Mouse (Mus musculus) granulocyte monocyte progenitor cell, adult 5-6 weeks (primary cell): ENCODE data around the gene Snf8. TPM values are rescaled to one million over a fixed set of nuclear protein-coding genes. Genes with fewer than 3 reads are reported as not detected.

Source experiments
- ATAC-seq: replicated peaks from 2 replicates; pipeline ENCODE4 v1.8.0; 2016; ENCODE audit warnings: mild to moderate bottlenecking, moderate TSS enrichment, inconsistent platforms; ENCODE audit not compliant: poor library complexity, severe bottlenecking
- total RNA-seq, 2 experiments: library from RNA; stranded (forward) in 1 of 2; stranded (reverse) in 1 of 2; fragments of 200-712, 200-1000 nt in 1 of 2; fragments of >200 nt in 1 of 2; fragmentation: Nextera tagmentation in 1 of 2; gene quantifications; 2 replicates each; pipeline ENCODE4 v1.2.3; 2014 to 2017

Gene Snf8
- total RNA-seq, 2 experiments from 2014 or later = 44.1 to 88.7 TPM

DNA sequence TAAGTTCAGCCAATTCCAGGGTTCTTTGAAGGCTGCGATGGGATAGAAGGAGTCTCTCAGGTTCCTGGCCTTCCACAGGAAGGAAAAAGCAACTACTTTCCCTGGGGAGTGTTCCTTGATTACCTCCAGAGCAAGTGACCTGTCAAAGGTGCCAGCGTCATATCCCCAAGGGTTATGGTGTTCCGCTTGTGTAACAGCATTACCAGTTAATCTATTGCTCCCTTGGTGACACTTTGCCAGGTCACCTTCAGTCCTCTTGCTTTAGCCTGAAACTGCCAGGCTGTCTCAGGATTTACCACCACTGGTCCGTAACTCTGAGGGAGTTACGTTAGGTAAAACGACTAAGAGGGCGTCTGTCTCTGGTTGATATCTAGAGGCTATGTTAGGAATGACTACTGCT lies 35.7 kb downstream of the Snf8 start:
- no peak for ATAC-seq

DNA sequence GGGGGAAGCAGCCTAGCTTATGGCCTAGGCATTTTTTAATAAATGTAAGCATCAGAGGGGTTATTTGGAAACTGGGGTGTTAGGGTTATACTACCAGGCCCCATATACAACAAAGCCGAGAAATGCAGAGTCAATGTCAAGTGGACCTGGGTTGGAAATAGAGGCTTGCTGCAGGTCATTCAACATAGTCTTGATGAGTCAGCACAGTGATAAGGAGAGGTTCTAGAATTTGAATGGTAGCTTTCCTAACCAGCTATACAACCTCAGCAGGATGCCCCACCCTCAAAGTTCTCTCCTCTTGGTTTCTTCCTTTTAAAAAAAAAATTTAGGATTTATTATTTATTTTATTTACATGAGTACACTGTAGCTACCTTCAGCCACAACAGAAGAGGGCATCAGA lies 36.3 kb downstream of the Snf8 start:
- no peak for ATAC-seq

DNA sequence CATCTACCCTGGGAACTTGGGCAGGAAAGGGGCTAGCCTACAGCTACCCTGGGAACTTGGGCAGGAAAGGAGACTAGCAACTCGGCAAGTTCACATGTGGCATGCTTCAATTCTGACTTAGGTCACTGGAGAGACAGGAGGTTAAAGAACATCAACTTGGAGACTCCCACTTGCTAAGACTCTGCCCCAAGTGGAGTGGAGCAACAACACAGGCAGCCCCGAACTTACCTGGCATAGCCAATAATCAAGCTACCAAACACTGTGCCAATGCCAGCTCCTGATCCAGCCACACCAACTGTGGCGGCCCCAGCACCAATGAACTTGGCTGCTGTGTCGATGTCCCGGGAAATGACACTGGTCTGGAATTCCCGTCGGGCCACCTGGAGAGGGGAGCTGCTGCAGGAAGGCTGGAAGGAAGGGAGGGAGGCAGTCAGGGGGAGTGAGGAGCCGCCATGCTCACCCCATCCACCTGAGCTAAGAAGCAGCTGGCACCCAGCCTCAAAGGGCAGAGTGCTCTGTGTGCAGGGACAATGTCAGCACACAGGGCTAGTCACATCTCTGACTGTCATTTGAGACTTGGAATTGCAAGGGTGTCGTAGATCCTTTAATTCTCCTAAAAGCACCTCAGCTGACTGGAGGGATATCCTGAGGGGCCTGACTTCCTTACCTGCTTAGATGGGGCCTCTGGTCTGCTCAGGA lies 38.8 kb downstream of the Snf8 start:
- no peak for ATAC-seq

DNA sequence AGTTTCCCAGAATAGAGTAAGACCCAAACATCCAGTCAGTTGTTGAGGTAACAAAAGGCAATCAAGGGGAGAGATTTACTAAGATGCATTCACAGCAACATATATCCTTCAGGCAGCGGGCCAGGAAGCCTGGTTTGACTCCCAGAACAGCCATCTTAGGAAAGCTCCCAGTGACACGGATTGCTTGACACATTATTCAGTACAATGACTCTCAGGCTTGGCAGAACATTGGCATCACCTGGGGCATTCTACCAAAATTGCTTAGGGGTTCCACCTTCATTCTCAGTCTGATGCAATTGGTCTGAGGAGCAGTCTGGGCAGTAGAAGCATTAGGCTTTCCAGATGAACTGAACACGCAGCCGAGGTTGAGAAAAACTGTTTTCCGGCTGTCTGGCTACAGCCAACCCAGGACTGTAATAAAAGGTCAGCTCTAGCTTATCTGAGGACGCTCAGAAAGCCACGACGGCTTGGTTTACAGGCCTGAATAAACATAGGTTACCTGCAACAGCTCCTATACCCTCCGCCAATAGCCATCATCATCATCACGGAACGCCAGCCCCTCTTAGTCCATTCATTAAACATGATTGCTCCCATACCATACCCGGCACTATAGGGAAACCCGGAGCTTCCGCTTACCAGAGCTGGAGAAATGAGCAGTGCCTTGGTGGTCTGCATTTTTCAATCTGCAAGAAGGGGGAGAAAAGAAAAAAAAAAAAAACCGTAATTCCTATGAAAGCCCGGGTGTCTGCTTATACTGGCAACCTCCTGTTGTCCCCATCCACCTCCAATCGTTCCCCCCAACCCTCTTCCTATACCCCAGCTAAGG lies 39.9 kb downstream of the Snf8 start:
- no peak for ATAC-seq

DNA sequence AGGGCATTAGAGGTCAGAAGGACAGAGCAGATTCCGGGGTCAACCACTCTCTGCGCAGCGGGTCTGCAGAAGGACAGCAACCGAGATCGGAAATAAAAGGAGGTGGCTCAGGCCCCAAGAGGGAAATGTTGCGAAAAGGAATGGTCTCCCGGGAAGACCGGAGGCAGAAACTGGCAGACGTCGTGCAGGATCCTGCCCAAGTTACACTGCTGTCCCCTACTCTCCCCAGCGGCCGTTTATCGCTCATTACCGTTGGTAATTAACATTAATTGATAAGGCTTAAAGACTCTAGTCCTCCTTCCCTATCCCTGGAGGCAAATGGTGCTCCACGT lies 40.5 kb downstream of the Snf8 start:
- no peak for ATAC-seq

DNA sequence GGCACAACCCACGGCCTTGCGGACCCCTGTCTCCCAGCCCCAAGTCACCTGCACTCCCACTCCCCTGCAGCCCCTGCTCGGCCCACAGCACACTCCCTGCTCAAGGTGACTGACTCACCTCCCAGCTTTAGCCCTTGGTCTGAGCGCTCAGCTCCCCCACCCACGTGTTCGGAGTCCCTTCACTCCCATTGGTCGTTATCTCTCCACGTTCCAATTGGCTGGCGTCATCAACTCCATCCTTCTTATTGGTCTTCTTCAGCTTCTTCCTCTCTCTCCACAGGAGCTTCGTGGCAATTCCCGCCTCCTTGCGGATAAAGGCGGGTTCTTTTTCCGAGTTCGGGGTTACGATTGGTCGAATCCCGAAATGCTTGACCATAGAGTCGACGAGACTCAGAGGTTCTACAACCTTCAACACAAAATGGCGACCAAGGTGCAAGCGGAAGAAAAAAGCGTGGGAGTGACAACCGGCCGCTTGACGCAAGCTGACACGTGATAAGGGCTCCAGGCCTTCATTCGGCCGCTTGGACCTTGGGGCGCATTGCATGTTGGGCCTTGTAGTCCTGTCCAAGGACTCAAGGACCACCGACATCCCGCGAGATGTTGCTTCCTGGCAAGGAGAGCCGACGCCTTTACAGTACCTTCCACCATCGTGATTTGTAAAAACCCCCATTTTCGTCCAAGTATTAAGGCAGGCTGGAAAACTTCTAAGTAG lies 41.0 kb downstream of the Snf8 start, which contains the start of gene Atp5g1:
TSS of gene Atp5g1 (minus strand) at position 162 of the 712 bp plus-strand sequence.
- peak; percentile 92 for ATAC-seq

DNA sequence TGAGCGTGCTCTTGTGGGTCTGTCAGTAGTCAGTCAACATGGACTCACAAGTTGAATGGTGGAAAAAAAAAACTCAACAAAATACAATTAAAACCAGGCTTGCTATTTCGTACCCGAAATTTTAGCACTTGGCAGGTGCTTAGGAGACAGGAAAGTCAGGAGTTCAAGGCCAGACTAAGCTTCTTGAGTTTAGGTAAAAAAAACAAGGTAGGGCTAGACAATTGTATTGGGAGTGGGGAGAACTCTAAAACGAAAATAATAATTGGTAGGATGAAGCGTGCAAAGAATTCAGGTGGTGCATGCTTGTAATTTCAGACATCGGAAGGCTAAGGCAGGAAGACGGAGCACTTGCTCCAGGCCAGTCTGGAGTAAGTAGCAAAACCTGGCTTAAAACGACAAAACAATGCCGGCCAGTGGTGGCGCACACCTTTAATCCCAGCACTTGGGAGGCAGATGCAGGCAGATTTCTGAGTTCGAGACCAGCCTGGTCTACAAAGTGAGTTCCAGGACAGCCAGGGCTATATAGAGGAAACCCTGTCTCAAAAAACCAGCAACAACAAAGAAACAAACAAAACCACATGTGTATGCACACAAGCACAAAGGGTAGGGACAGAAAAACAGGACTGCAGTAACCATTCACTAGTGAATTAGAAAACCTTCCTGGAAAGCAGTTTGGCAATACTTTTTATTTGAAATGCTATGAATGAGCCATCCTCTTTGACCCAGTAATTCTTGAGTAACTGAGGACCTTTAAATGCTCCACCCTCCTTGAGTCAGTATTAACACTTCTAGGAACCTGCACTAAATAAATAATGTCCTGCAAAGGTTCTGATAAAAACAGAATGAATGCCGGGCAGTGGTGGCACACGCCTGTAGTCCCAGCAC lies 41.8 kb downstream of the Snf8 start:
- no peak for ATAC-seq

DNA sequence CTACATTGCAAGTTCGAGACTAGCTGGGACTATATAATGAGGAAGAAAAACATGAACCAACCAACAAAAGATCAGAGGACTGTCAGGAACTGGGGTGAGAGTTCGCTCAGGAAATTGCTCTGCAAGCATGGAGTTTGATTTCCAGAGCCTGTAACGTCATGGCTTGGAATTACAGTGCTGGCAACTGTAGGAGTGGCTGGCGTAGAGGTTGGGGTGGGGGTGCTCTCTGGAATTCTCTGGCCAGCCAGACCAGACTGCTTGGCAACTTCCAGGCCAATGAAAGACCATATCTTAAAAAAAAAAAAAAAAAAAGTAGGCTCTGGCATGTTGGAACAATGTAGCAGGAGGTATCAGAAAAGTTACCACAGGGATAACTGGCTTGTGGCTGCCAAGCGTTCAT lies 46.1 kb downstream of the Snf8 start:
- no peak for ATAC-seq

DNA sequence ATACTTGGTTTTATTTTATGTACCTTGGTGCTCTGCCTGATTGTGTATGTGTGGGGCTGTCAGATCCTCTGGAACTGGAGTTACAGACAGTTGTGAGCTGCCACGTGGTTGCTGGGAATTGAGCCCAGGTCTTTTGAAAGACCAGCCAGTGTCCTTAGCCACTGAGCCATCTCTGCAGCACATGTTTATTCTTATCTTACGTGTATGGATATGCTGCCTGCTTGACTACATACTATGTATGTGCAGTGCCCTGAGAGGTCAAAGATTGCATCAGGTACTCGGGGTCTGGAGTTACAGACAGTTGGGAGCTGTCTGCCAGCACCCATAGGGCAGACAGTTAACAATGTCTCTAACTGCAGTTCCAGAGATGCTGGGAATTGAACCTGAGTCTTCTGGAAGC lies 48.0 kb downstream of the Snf8 start:
- ATAC-seq = no peak

DNA sequence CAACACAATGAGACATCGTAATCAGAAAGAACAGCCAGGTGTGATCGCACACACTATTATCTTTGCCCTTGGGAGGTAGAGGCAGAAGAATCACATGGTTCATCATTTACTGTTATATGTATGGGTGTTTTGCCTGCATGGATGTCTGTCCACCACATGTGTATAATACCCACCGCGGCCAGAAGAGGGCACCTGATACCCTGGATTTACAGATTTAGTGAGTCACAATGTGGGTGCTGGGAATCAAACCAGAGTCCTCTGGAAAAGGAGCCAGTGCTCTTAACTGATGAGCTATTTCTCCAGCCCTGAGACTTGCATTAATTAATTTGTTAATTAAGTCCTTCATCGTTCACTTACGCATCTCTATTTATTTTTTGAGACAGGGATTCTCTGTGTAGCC lies 53.3 kb downstream of the Snf8 start:
- no peak for ATAC-seq

DNA sequence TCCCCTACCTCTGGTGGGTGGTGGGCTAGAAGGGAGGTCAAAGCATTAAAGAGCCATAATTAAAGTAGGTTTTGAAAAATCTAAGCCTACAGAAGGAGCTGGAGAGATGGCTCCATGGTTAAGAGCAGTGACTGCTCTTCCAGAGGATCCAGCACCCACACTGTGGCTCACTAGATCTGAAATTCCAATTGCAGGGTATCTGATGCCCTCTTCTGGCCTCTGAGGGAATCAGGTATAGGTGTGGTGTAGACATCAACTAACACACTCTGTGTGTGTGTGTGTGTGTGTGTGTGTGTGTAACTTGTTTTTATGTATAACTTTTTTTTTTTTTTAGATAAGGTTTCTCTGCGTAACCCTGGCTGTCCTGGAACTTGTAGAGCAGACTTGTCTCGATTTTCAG lies 56.4 kb downstream of the Snf8 start:
- ATAC-seq = no peak; the same call in 1 of the 2 replicates

DNA sequence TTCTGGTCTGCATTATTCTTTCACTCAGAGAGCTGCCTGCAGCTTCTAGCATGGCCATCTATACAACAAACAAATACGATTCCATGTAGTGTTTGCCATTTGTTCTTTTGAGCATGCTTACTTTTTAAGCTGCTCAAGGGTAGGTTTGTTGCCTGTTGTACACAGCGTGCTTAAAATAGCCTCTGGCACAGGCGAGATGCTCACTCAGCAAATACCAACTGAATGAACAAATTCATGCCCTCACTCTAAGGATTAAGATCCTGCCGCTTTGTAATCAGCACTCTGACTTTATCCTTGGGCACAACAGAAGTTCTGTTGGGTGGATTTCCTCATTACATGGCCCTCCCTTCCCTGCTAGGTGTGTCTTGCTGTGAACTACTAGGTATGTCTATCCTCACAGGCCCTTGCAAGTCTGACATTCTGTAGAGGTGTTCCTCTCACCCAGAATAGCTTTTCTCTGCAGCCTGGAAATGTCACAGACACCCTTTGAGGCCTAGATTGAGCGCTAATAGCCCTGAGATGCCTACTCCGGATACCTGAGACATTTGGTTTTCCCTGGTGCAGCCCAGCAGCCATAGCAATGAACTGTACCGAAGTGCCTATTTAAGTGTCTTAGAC lies 58.1 kb downstream of the Snf8 start:
- no peak for ATAC-seq

DNA sequence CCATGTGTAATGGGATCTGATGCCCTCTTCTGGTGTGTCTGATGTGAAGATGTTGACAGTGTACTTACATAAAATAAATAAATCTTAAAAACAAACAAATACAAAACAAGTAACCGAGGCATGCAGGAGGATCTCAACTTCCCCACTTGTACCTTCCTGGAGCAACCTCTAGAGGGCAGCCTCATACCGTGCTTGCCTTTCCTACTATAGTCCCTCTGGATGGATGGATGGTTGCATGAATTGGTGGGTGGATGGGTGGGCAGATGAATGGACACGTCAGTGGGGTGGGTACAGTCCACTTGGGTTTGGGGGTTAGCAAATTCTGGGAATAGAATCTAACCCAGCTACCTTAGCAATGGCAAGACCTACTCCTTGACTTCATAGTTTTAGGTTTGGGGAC lies 58.7 kb downstream of the Snf8 start:
- peak; percentile 63 for ATAC-seq

Other genes with a start within 250 kb of the Snf8 start
- gene Phospho1, start 210.4 kb upstream of the Snf8 start, total RNA-seq (2014; fragmentation: Nextera tagmentation) = 1.5 TPM in 1 of 2 replicates, not detected in the other
- gene Phospho1, start 210.4 kb upstream of the Snf8 start, total RNA-seq (2017) = 0.41 TPM in 1 of 2 replicates, not detected in the other
- gene Gngt2, start 197.7 kb upstream of the Snf8 start, total RNA-seq (2014; fragmentation: Nextera tagmentation) = 2.7 and 24.3 TPM in 2 replicates
- 7.7 and 13.4 TPM in 2 replicates for gene Gngt2, start 197.7 kb upstream of the Snf8 start, total RNA-seq (2017)
- 5.1 and 7.0 TPM in 2 replicates for gene Abi3, start 192.4 kb upstream of the Snf8 start, total RNA-seq (2014; fragmentation: Nextera tagmentation)
- gene Abi3, start 192.4 kb upstream of the Snf8 start, total RNA-seq (2017) = 1.9 and 2.4 TPM in 2 replicates
- not detected in 2 replicates for gene B4galnt2, start 120.0 kb upstream of the Snf8 start, total RNA-seq (2014; fragmentation: Nextera tagmentation)
- gene B4galnt2, start 120.0 kb upstream of the Snf8 start, total RNA-seq (2017) = not detected in 2 replicates
- not detected in 2 replicates for gene Igf2bp1, start 28.9 kb upstream of the Snf8 start, total RNA-seq (2014; fragmentation: Nextera tagmentation)
- under 0.01 TPM in 1 of 2 replicates, not detected in the other for gene Igf2bp1, start 28.9 kb upstream of the Snf8 start, total RNA-seq (2017)
- not detected in 2 replicates for gene Gip, start 10.3 kb upstream of the Snf8 start, total RNA-seq (2014; fragmentation: Nextera tagmentation)
- not detected in 2 replicates for gene Gip, start 10.3 kb upstream of the Snf8 start, total RNA-seq (2017)
- gene Ube2z, start 30.5 kb downstream of the Snf8 start, total RNA-seq (2014; fragmentation: Nextera tagmentation) = 29.1 and 34.1 TPM in 2 replicates
- 17.2 and 20.8 TPM in 2 replicates for gene Ube2z, start 30.5 kb downstream of the Snf8 start, total RNA-seq (2017)
- gene Atp5g1, start 40.8 kb downstream of the Snf8 start, total RNA-seq (2014; fragmentation: Nextera tagmentation) = 618 and 720 TPM in 2 replicates
- 72.3 and 102 TPM in 2 replicates for gene Atp5g1, start 40.8 kb downstream of the Snf8 start, total RNA-seq (2017)
- not detected in 2 replicates for gene Calcoco2, start 77.1 kb downstream of the Snf8 start, total RNA-seq (2014; fragmentation: Nextera tagmentation)
- not detected in 2 replicates for gene Calcoco2, start 77.1 kb downstream of the Snf8 start, total RNA-seq (2017)
- gene Ttll6, start 98.9 kb downstream of the Snf8 start, total RNA-seq (2014; fragmentation: Nextera tagmentation) = not detected in 2 replicates
- gene Ttll6, start 98.9 kb downstream of the Snf8 start, total RNA-seq (2017) = not detected in 2 replicates
- gene Hoxb13, start 159.4 kb downstream of the Snf8 start, total RNA-seq (2014; fragmentation: Nextera tagmentation) = not detected in 2 replicates
- gene Hoxb13, start 159.4 kb downstream of the Snf8 start, total RNA-seq (2017) = not detected in 2 replicates
- gene Hoxb9, start 236.6 kb downstream of the Snf8 start, total RNA-seq (2014; fragmentation: Nextera tagmentation) = not detected in 2 replicates
- gene Hoxb9, start 236.6 kb downstream of the Snf8 start, total RNA-seq (2017) = not detected in 2 replicates
- not detected in 2 replicates for gene Hoxb8, start 247.0 kb downstream of the Snf8 start, total RNA-seq (2014; fragmentation: Nextera tagmentation)
- not detected in 2 replicates for gene Hoxb8, start 247.0 kb downstream of the Snf8 start, total RNA-seq (2017)